Mouse (Mus musculus): ENCODE data around the gene Cdc42ep4.

Gene Cdc42ep4

GRCm38 (mm10) chr11:113751484-113752084 lies at the start of gene Cdc42ep4:
Gene Cdc42ep4, minus strand, starts transcription at chr11:113751881.
- DNase-seq, result peak; percentile 83

GRCm38 (mm10) chr11:113800026-113800425 lies 48.3 kb upstream of the Cdc42ep4 start:
- no peak for DNase-seq

- DNase-seq, result no peak
These were observed 47.4 kb upstream of the Cdc42ep4 start for GRCm38 (mm10) chr11:113799041-113799447.

GRCm38 (mm10) chr11:113798011-113798410 lies 46.3 kb upstream of the Cdc42ep4 start:
- no peak for DNase-seq

DNA sequence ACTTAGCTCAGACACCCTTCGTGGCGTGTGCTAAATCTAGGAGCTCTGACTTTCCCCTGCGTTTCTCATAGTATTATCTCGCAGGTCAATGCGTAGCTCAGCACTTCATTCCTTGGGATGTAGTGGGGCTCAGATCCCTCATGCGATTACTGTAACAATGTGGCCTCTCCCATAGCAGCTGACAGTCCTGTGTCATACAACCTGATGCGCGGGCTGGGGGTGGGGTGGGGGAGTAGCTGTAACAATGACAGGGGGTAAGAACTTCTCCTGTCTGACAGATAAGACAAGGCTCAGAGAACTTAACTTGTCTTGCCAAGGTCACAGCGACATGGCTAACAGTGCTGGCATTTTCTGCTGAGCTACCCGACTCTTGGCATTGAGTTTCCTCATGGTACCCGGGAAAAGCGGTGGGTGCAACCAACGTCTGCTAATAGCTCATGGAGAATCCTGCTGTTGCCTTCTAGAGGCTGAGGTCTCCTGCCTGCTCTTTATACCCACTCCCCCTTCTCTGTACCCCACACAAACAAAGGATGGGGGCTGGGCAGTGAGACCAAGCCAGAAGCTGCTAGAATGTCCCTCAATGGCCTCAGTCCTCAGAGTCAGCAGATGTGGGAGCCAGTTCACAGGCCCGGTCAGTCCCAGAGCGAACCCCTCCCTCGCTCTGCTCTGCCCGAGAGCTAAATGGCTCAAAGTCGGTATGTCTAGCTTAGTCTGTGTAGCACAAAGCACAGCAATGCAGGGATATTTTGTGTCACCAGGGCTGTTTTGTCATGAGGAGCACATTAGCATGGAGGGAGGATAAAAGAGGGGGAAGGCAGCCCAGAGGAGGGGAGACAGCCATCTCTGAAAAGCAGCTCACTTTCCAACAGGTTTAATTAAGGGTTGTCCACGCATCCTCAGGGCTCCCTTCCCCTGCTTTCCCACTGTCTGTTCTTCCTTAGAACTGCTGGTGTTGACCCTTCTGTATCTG lies 45.6 kb upstream of the Cdc42ep4 start:
- DNase-seq, result no peak

DNA sequence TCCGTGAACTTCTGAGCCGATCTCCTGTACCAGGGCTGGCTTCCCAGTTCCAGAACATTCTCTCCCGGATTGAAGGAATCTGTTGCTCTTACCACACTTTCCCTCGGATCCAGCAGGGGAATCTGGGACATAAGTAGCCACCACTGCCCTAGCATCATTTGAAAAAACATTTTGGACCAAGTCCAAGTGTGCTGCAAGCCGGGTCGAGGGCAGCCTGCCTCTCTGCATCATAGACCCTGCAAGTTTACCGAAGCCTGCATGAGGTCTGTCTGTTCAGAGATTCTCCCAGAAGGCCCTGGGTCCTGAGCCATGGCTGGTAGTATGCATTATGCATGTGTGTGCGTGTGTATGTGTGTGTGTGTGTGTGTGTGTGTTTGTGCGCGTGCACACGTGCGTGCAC lies 44.2 kb upstream of the Cdc42ep4 start:
- DNase-seq, result no peak

GRCm38 (mm10) chr11:113791357-113792215 lies 39.9 kb upstream of the Cdc42ep4 start:
- no peak for DNase-seq

DNA sequence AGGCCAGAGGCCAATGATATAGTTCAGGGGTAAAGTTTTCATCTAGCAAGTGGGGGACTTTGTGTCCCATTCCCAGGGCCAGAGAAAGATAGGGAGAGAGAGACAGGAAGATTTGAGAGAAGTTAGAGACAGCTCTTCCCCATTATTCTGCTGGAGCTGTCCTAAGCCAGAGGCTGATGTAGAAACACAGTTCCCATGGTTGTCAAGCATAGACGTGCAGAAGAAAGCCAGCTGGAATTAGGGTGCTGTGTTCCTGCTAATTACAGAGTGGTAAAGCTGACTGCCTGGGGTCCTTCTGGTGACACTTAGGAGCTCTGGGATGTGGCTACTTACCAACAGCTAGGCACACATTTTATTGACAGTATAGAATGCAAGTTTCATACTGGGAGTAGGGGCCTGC lies 37.4 kb upstream of the Cdc42ep4 start:
- DNase-seq, result no peak

DNA sequence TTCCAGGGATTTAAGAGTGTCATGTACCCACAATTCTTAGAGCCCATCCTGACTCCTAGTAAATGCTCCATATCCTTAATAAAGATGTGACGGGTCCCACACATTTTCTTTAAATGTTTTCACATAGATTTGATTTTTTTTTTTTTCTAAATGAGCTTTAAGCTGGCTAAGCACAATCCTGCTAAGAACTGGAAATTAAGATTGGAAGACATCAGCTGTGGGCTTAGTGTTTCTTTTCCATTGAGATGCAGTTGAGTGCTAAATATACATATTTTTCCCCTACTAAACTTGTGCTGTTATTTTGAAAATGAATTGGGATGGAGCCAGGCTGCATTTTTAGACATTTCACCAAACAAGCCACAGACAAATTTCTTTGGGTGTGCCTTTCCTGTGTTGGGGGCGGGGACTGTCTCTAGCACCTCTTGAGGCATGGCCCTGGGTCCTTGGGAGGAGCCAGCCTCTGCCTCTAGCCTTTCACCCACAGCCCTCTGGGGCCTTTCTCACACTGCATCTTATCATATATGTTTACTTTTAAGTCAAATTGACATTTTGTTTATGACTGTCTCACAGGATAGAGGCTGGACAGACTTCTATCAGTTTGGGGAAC lies 36.6 kb upstream of the Cdc42ep4 start:
- peak; percentile 54 for DNase-seq

- DNase-seq, result peak; percentile 27
These were observed 35.9 kb upstream of the Cdc42ep4 start for GRCm38 (mm10) chr11:113787432-113788182.

DNA sequence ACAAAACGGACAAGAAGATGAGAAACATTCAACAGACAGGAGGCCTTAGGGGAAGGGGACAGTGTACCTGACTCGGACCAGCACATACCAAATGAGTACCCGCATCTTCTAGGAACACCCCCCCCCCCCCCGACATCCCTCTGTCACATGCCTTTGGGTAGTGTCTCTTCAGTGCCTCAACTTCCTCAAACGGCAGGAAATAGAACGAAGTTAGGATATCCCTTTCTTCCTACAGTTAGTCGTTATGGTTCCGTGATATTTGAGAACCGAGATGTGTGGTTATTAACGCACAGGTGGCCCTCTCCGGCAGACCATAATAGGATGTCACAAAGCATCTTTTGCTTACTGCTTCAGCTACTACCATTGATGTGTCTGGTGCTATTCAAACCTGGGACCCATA lies 35.3 kb upstream of the Cdc42ep4 start:
- DNase-seq, result no peak

- DNase-seq, result no peak
These were observed 34.7 kb upstream of the Cdc42ep4 start for GRCm38 (mm10) chr11:113786395-113786794.

- peak; percentile 55 for DNase-seq
These were observed 33.9 kb upstream of the Cdc42ep4 start for GRCm38 (mm10) chr11:113785406-113786171.

DNA sequence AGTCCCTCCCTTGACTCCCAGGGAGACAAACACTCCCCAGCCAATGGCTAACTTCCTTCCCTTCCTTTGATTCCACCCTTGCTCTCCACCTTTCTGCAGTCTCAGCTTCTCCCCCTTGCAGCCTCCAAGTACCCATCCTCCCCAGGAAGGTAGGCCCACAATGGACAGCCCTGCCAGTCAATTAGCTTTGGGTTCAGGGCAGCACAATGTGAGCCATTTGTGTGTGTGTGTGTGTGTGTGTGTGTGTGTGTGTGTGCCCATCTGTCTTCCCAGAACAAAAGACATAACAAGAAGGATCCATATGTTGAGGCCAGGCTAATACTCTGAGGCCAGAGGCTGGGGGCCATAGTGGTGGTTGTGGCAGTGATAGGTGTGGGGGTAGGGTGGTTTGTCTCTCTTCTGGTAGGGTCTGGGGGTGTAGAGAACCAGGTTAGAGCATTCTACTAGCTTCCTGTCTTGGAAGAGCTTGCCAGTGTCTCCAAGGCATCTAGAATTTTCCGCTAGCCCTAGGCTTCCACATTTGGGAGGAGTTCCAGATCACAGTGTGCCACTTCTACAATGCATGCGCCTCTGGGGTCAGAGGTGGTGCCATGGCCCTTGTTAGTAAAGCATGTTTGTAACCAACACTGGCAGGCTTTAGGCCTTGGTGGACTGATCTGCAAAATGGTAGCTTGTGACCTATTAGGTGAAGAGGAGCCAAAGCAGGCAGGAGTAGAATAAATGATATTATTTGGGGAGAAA lies 33.1 kb upstream of the Cdc42ep4 start:
- DNase-seq, result no peak

GRCm38 (mm10) chr11:113782496-113782895 lies 30.8 kb upstream of the Cdc42ep4 start:
- no peak for DNase-seq

- DNase-seq, result no peak
These were observed 30.3 kb upstream of the Cdc42ep4 start for GRCm38 (mm10) chr11:113782006-113782405.

DNA sequence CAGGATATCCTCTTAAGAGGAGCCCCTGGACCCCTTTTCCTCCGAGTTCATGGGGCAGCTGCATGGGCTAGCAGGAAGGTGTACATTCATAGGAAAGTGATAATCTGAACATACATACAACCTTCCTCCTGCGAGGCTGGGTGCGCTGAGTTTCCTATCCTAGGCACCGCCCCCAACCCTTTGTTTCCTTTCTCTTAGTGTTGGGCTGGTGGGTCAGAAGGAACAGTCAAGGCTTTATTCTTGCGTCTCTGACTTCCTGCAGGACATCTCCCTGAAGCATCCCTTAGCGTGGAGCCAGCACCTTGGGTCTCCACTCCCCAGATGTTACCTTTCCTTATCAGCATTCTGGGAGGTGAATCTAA lies 28.0 kb upstream of the Cdc42ep4 start:
- no peak for DNase-seq

- DNase-seq, result peak; percentile 45
These were observed 27.3 kb upstream of the Cdc42ep4 start for GRCm38 (mm10) chr11:113778733-113779679.

- DNase-seq, result no peak
These were observed 26.3 kb upstream of the Cdc42ep4 start for GRCm38 (mm10) chr11:113777878-113778464.

All from thymus, postnatal 25 days (tissue).